Mouse (Mus musculus): ENCODE results near the gene Klra3. TPM values are rescaled to one million over a fixed set of nuclear protein-coding genes. Genes with fewer than 3 reads are reported as not detected.
"Not testable (repeated sequence)": the region's sequence is repeated elsewhere in the genome, so short reads cannot be mapped to it uniquely, and the experiment has no call there.

Gene Klra3
- not detected in 2 replicates for polyA plus RNA-seq (2015; fragmentation: Nextera tagmentation; extraction: Ambion mirVana)

DNA sequence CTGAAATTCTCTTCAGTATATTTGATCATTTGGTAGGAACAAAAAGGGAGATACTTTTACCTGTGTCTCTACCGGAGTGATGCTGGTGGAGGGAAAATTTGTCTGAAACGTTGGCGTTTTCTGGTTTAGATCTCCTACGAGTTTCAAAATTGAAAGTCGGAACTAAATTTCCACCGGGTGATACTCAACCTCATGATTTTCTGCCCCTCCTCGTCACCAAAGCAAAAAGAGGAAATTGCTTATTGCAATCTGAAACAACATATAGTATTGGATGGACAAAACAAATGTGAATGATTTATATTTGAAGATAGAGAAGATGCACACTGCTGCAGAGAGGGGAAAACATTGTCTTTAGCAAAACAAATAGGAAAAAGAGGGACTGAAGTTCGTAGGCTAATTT, at the start of gene Klra3:
Gene Klra3, minus strand, starts transcription at position 164 of the 400 bp plus-strand sequence.
- no peak within 1 kb of the TSS for H3K4me3 ChIP-seq (replicated peaks)
- H3K9ac ChIP-seq (replicated peaks) = no peak within 1 kb of the TSS
- no peak within 1 kb of the TSS for H3K4me2 ChIP-seq (replicated peaks)
- 88% methylated on average over 8 of the region's 8 CpGs for WGBS
- no peaks in the 10 kb centered on the region for H3K36me3 ChIP-seq
- no peaks in the 10 kb centered on the region for H3K27me3 ChIP-seq
- no peaks in the 10 kb centered on the region; the same call in none of the 2 replicates for H3K9me3 ChIP-seq
- no peak within 1 kb of the TSS for H3K27ac ChIP-seq
- ATAC-seq = no peak
- no peaks in the 10 kb centered on the region for H3K4me1 ChIP-seq (replicated peaks)

DNA sequence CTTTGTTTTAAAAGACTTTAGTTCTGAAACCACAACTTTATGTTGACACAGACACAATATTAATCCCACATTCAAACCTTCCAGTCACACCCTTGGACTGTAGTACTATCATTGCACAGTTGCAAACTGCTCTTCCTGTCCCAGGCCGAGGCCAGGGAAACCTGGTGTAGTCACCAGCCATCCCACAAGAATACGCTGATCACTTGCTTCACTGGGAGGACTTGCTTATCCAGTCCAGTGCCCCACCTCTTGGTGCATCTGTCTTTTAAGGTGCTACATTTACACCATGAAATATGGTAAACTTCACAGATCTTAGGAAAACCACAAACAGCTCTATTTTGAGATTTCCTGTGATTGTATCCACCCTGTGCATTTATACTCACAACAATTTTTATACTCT, 49.4 kb upstream of the Klra3 start, which contains the start of gene Klra1:
Gene Klra1, minus strand, starts transcription at position 125 of the 400 bp plus-strand sequence.
- no peaks in the 10 kb centered on the region for H3K36me3 ChIP-seq
- WGBS = 97% methylated on average over 2 of the region's 2 CpGs
- H3K4me3 ChIP-seq (replicated peaks) = no peak within 1 kb of the TSS
- H3K9ac ChIP-seq (replicated peaks) = no peak within 1 kb of the TSS
- H3K27ac ChIP-seq = no peak within 1 kb of the TSS
- H3K4me2 ChIP-seq (replicated peaks) = no peak within 1 kb of the TSS
- no peaks in the 10 kb centered on the region for H3K4me1 ChIP-seq (replicated peaks)
- ATAC-seq = no peak
- peaks cover 13% of the 10 kb centered on the region; the same call in 1 of the 2 replicates for H3K9me3 ChIP-seq
- no peaks in the 10 kb centered on the region for H3K27me3 ChIP-seq

DNA sequence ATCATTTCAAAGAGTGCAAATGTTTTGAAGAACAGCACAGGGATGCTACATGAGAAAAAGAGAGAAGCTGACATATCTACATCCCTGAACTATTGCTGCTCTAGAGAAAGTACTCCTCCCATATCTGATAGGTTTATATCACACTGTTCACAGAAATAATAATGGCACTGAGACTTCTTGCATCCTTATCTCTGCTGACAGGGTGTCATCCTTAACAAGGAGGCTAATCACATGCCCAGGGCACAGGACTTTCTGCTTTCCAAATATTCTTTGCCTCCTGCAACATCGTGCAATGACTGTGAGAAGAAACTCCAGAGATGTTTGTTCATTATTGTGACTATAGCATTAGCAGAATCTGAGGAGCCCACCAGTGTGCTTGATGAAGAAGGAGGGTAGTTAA, 48.4 kb upstream of the Klra3 start:
- ATAC-seq = no peak
- Histone ChIP-seq H3K9ac (replicated peaks) (no peak overlapping the region), H3K36me3 (no peaks in the 10 kb centered on the region), H3K4me2 (replicated peaks) (no peak overlapping the region), H3K27ac (no peak overlapping the region), H3K9me3 (peaks cover 13% of the 10 kb centered on the region; the same call in 1 of the 2 replicates), H3K27me3 (no peaks in the 10 kb centered on the region), H3K4me1 (replicated peaks) (no peaks in the 10 kb centered on the region), H3K4me3 (replicated peaks) (no peak overlapping the region)
- 65% methylated on average over 1 of the region's 1 CpGs for WGBS

DNA sequence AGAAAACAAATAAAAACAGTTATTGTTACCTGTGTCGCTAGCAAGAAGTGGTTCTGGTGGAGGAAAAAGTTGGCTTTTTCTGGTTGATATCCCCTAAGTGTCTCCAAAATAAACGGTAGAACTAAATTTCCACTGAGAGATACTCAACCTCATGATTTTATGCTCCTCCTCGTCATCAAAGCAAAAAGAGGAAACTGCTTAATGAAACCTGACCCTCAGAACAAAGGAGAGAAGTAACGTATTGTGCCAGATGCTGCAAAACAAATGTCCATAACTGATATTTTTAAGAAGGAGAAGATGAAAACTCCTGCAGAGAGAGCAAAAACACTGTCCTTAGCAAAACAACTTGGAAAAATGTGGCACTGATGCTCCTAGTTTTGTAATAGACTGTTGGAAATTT, 45.0 kb upstream of the Klra3 start:
- Histone ChIP-seq H3K4me2 (replicated peaks) (no peak overlapping the region), H3K9me3 (peaks cover 15% of the 10 kb centered on the region; the same call in 1 of the 2 replicates), H3K4me1 (replicated peaks) (no peaks in the 10 kb centered on the region), H3K27ac (no peak overlapping the region), H3K4me3 (replicated peaks) (no peak overlapping the region), H3K27me3 (no peaks in the 10 kb centered on the region), H3K36me3 (no peaks in the 10 kb centered on the region), H3K9ac (replicated peaks) (no peak overlapping the region)
- no peak for ATAC-seq
- WGBS = 81% methylated on average over 4 of the region's 4 CpGs

DNA sequence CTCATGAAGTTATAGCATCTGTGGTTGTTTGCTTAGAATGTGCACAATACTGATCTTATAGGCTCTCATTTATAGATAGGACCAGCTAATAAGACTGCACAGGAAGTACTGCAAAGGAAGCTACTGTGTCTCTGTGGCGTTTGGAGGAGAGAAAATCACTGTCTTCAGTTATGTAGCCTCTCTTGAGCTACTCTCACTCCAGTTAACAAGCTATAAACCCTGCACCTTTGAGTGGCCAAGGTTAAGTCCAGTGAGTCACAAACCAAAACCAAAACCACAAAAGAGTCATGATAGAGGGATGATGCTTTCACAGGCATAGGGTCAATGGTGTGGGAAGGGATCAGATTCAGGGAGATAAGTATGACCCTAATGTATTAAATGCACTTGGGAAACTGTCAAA, 8.0 kb upstream of the Klra3 start:
- not testable (repeated sequence) for H3K4me3 ChIP-seq (replicated peaks); H3K4me2 ChIP-seq (replicated peaks); H3K4me1 ChIP-seq (replicated peaks); H3K36me3 ChIP-seq; H3K9me3 ChIP-seq; H3K27me3 ChIP-seq; ATAC-seq; H3K9ac ChIP-seq (replicated peaks); H3K27ac ChIP-seq
- WGBS = 48% methylated on average over 1 of the region's 1 CpGs

DNA sequence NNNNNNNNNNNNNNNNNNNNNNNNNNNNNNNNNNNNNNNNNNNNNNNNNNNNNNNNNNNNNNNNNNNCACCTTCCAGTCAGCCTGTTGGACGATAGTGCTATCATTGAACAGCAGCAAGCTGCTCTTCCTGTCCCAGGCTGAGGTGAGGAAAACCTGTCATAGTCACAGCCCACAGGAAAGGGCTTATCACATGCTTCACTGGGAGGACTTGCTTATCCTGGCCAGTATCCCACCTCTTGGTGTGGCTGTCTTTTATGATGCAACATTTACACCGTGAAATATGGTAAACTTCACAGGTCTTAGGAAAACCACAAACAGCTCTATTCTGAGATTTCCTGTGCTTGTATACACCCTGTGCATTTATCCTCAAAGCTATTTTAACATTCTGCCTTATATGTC, 4.6 kb upstream of the Klra3 start:
- H3K4me1 ChIP-seq (replicated peaks); H3K9ac ChIP-seq (replicated peaks); H3K4me3 ChIP-seq (replicated peaks); H3K27ac ChIP-seq; H3K9me3 ChIP-seq; H3K36me3 ChIP-seq; H3K27me3 ChIP-seq; H3K4me2 ChIP-seq (replicated peaks); ATAC-seq: not testable (repeated sequence)
- 90% methylated on average over 2 of the region's 2 CpGs for WGBS

DNA sequence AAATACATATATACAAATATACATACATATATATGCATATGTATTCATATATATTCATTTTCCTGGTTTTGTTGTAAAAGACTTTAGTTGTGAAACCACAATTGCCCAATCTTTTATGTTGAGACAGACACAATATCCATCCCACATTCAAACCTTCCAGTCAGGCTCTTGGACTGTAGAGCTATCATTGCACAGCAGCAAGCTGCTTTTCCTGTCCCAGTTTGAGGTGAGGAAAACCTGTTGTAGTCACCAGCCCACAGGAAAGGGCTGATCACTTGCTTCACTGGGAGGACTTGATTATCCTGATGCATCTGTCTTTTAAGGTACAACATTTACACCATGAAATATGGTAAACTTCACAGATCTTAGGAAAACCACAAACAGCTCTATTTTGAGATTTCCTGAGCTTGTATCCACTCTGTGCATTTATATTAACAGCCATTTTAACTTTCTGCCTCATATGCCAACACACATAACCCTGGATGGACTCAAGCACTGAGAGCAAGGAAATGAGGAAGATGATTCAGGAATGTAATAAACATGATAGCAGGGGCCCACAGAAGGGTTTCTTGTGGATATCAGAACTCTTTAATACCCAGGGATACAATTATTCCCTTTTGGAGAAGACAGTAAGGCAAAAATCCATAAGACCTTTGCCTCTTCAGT, 49.3 kb downstream of the Klra3 start:
- Histone ChIP-seq H3K9me3 (0 out of 2 replicates have a peak, but pooled peaks cover 11% of the 10 kb centered on the region), H3K4me2 (replicated peaks) (no peak overlapping the region), H3K4me3 (replicated peaks) (no peak overlapping the region), H3K9ac (replicated peaks) (no peak overlapping the region), H3K27me3 (no peaks in the 10 kb centered on the region), H3K27ac (no peak overlapping the region), H3K4me1 (replicated peaks) (no peaks in the 10 kb centered on the region), H3K36me3 (no peaks in the 10 kb centered on the region)
- no peak for ATAC-seq

DNA sequence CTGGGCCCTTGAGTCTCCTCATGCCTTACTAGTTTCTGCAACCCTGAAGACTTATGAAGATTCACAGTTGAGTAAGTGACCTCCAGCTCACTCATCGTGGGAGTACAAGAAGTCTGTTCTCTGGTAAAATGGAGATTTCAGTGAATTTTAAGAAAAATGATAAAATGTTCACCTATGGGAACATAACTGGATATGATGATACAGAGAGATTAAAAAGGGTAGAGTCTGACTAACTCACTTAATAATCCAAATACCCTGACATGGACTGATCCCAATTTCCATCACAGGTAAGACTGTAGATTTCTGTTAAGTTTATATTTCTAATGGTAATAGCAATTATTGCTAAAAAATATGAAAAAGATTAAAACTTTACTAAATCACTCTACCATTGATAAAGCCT, 55.5 kb downstream of the Klra3 start, which contains the start of gene Klra10:
Gene Klra10, minus strand, starts transcription at position 101 of the 400 bp plus-strand sequence.
- not testable (repeated sequence) for H3K9ac ChIP-seq (replicated peaks); H3K27ac ChIP-seq; H3K27me3 ChIP-seq; H3K4me3 ChIP-seq (replicated peaks); H3K4me1 ChIP-seq (replicated peaks); ATAC-seq; H3K4me2 ChIP-seq (replicated peaks); H3K9me3 ChIP-seq; H3K36me3 ChIP-seq
- WGBS = 75% methylated on average over 1 of the region's 1 CpGs

Other genes with a start within 250 kb of the Klra3 start
- gene Klra8, start 207.7 kb downstream of the Klra3 start, polyA plus RNA-seq (2015; fragmentation: Nextera tagmentation; extraction: Ambion mirVana) = not detected in 2 replicates
- not detected in 2 replicates for gene Klra9, start 144.5 kb downstream of the Klra3 start, polyA plus RNA-seq (2015; fragmentation: Nextera tagmentation; extraction: Ambion mirVana)
- gene Klra7, start 104.3 kb downstream of the Klra3 start, polyA plus RNA-seq (2015; fragmentation: Nextera tagmentation; extraction: Ambion mirVana) = not detected in 2 replicates
- not detected in 2 replicates for gene Klra10, start 55.6 kb downstream of the Klra3 start, polyA plus RNA-seq (2015; fragmentation: Nextera tagmentation; extraction: Ambion mirVana)
- gene Klra1, start 49.3 kb upstream of the Klra3 start, polyA plus RNA-seq (2015; fragmentation: Nextera tagmentation; extraction: Ambion mirVana) = not detected in 2 replicates